ENCODE assay signal across 29 mouse cellular contexts in genomic region chr2:78928080-78928479, GRCm38 (mm10).
"Had no signal": no experiment of that assay in that cellular context is flagged by ENCODE, and none has a peak within 500 bp of the region (broad histone marks: within the 10 kb centered on the region; RNA-seq: fewer than 3 reads in every experiment).

No protein-coding gene starts in this region.

- H3K36me3 ChIP-seq: limb, embryonic 12.5 days; limb, embryonic 15.5 days; liver, embryonic 12.5 days; lung, embryonic 15.5 days; midbrain, embryonic 12.5 days; midbrain, embryonic 13.5 days; midbrain, embryonic 15.5 days; neural tube, embryonic 12.5 days had no signal

- DNase-seq: liver; liver, embryonic 13.5 days; liver, postnatal 0 days; lung, adult 18-20 months; lung, postnatal 10 days; lung, postnatal 14 days; lung, postnatal 36 days; lung, postnatal 4 days; midbrain, embryonic 14.5 days had no signal

- H3K27ac ChIP-seq: limb, embryonic 10.5 days; limb, embryonic 13.5 days; limb, embryonic 15.5 days; liver, embryonic 12.5 days; liver, embryonic 13.5 days; liver, embryonic 14.5 days; liver, embryonic 15.5 days; lung, embryonic 15.5 days; macrophage; midbrain, embryonic 10.5 days; midbrain, embryonic 12.5 days; midbrain, embryonic 13.5 days; midbrain, embryonic 15.5 days; neural tube, embryonic 12.5 days had no signal

- H3K4me3 ChIP-seq: limb, embryonic 10.5 days; limb, embryonic 12.5 days; limb, embryonic 13.5 days; limb, embryonic 15.5 days; liver, embryonic 12.5 days; liver, embryonic 13.5 days; liver, embryonic 15.5 days; lung, embryonic 15.5 days; megakaryocyte, embryonic 14.5 days; midbrain, embryonic 10.5 days; midbrain, embryonic 12.5 days; midbrain, embryonic 13.5 days; midbrain, embryonic 15.5 days; myocyte; neural tube, embryonic 12.5 days had no signal

- H3K4me1 ChIP-seq: limb, embryonic 10.5 days; limb, embryonic 15.5 days; midbrain, embryonic 10.5 days; midbrain, embryonic 12.5 days; neural tube, embryonic 12.5 days had no signal

- H3K9me3 ChIP-seq: limb, embryonic 10.5 days; limb, embryonic 12.5 days; limb, embryonic 13.5 days; limb, embryonic 15.5 days; liver, embryonic 12.5 days; liver, embryonic 13.5 days; liver, embryonic 15.5 days; lung, embryonic 15.5 days; megakaryocyte, embryonic 14.5 days; midbrain, embryonic 10.5 days; midbrain, embryonic 12.5 days; midbrain, embryonic 13.5 days; midbrain, embryonic 15.5 days; neural tube, embryonic 12.5 days had no signal

- H3K27me3 ChIP-seq: limb, embryonic 12.5 days; limb, embryonic 13.5 days; limb, embryonic 15.5 days; liver, embryonic 12.5 days; liver, embryonic 13.5 days; liver, embryonic 15.5 days; lung, embryonic 15.5 days; megakaryocyte, embryonic 14.5 days; midbrain, embryonic 12.5 days; midbrain, embryonic 13.5 days; midbrain, embryonic 15.5 days; neural tube, embryonic 12.5 days had no signal

- ATAC-seq: liver, embryonic 12.5 days; liver, postnatal 0 days; lung, postnatal 0 days; midbrain, embryonic 13.5 days; midbrain, embryonic 15.5 days; midbrain, embryonic 16.5 days had no signal

- H3K4me2 ChIP-seq: limb, embryonic 12.5 days; limb, embryonic 13.5 days; limb, embryonic 15.5 days; liver, embryonic 11.5 days; liver, embryonic 12.5 days; liver, embryonic 13.5 days; liver, embryonic 15.5 days; lung, embryonic 15.5 days; midbrain, embryonic 11.5 days; midbrain, embryonic 12.5 days; midbrain, embryonic 13.5 days; midbrain, embryonic 15.5 days; neural tube, embryonic 12.5 days had no signal

- H3K9ac ChIP-seq: limb, embryonic 12.5 days; limb, embryonic 13.5 days; limb, embryonic 15.5 days; liver, embryonic 12.5 days; liver, embryonic 13.5 days; liver, embryonic 14.5 days; liver, embryonic 15.5 days; liver, postnatal 0 days; lung, embryonic 15.5 days; midbrain, embryonic 12.5 days; midbrain, embryonic 13.5 days; midbrain, embryonic 15.5 days; neural tube, embryonic 12.5 days had no signal
